Mouse (Mus musculus) heart, adult 18-20 months (tissue): ENCODE measurements at regions not wholly inside any gene's neighbourhood (a gene's known extent, or its start where the extent isn't known, plus 50 kb on each side); places are given as distances from the start of the nearest gene placed in this dataset.

ENCODE experiments used
- DNase-seq, 2 experiments: peaks; one replicate each; pipeline ENCODE4 v3.0.0; 2021 to 2022; ENCODE audit warnings: mixed read lengths in 1 of 2

DNA sequence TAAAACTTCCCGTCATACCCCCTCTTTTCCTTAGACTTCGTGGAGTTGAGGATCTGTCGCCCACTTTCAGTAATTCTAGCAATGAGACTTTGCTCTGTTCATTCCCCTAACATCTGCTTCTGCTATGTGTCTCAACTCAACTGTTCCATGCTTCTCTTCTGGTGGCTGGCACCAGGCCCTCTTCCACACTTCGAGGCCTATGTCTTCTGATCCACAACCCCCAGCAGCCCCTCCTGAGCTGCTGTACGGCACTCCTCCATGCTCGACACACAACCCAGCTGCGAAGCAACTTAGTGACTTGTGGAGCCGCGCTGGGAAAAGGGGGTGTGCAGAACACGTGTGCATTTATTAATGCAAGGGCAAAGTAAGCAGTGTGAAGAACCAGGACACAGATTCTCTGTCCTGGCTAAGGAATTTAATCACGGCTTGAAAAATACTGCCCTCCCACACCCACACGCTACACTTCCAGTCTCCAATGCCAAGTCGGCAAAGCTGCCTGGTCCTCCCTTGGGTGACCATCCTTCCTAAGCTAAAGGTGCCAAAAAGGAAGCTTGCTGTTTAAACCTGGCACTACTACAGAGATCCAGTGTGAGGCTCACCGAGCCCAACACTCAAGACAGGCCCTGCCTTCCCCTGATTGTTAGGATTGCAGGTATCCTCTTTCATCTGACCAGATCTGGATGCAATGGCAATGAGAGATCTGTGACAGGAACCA lies 220.8 kb upstream of the Cdh5 start:
- DNase-seq = peak; percentile 25 to 42

DNA sequence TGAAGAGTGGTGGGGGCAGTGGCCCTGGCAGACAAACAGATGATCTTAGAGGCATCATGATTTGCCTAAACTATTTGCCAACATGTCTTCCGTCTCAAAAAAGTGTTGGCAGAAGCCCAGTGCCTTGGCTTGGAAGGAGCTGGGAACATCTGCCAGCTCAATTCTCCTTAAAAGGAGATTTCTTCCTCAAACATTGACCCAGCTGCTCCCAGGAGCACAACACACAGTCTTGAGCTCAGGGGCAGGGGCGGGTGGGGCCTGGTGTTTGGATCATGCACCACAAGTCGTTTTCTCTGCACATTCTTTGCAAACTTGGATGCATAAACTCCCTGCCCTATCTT lies 220.3 kb upstream of the Cdh5 start:
- peak in 1 of 2 experiments; percentile 46 for DNase-seq

DNA sequence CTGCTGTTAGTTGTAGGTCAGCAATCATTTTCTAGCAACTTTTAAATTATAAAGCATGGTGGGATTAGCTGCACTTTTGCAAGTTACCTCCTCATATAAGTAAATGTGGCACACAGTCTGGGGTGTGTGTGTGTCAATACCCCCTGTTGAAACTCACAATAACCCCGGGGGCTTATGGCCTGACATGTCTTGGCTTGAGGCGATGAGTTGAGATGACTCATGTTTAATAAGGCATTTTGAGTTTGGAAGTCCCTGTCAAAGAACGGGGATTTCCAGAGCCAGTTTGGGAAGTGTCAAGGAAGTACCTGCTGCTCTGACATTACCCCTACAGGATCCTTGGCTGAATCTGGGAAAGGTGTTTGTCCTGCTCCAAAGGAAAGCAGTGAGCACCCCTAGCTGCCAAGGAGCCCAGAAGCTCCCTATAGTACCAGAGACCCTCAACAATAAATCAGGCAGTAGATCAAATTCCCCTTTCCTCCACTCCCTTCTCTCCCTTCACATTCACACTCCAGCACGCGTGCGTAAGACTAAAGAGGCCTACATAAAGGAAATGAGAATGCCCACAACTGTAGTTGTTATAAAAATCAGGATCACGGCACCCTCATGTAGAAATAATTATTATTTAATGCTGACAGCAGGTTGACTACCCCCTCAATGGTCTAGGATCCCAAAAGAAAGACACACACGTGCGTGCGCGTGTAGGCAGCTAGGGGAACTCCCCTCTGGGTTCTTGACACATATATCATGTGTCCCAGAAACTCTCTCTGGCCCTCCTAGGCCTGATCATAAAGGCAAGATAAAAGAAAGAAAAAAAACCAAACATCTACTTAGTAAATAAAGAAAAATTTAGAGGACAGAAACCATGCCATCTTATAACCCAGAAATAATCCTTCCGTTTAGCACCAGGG lies 216.3 kb upstream of the Cdh5 start:
- DNase-seq = no peak

DNA sequence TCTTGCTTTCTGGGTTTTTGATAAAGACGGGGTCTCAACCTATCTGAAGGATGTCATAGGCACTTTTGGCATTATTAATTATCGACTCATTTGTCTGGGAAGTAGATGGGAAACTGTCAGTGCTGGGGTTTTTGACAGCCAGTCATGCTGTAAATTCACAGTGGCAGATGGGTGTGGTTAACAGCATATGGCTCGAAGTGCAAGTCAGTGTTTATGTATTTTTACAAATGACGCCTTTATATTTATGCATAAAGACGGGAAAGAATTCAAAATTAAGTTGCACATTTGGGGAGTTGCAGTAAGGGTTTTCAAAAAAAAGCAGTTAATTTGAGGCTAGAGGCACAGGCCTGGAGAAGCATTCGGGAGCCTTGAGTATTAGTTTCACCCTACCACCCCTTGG lies 206.8 kb upstream of the Cdh5 start:
- no peak for DNase-seq

DNA sequence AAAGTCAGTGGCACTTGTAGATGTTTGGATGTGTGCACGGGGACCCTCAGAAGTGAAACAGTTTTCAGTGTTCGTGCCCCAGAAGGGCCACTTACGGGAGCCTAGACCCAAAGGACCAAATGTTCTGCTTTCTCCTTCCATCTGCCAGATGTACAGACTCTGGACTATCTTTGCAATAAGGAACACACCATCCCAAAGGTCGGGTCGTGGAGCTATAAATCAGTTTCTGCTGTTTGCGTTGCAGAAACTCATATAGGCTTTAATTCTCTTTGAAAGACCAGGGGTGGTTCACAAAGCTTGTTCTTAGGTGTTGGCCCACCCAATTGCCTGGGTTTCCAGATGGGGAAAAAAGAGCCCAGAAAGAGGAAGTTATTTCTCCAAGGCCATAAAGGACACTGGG lies 206.3 kb upstream of the Cdh5 start:
- DNase-seq = no peak

DNA sequence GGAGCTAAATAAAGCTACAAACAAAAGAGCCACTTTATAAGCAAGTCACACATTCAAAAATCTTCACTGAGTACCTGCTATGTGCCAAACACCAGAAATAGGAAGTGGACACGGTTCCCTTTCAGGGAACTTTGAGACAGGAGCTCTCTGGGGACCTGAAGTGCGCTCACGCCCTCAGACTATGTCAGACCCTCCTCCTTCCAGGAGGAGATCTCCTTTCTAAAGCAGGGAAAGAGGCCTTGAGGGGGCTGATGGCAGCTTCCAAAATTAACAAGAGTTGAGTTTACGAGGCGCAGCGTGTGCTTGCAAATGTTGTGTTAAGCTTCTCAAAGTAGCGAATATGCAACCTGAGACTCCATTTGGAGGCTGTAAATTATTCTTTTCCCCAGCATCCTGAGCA lies 204.0 kb upstream of the Cdh5 start:
- DNase-seq = no peak

DNA sequence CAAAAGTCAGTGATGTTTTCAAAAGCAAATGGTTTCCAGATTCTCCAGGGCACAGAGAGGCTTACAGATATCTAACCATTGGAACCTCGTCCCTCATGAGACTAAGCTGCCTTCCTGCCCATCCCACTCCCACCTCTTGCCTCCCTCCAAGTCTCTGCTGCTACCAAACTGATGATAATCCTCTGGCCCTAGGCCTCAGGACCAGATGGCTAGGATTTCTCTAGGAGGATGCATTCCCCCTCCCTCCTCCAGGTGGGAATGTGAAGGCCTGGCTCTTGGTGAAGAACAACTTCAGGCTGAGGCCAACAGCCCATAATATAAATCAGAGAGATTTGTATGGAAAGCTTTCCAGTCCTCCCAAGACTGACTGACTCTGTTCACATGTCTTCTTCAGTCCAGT lies 198.9 kb upstream of the Cdh5 start:
- DNase-seq = no peak

DNA sequence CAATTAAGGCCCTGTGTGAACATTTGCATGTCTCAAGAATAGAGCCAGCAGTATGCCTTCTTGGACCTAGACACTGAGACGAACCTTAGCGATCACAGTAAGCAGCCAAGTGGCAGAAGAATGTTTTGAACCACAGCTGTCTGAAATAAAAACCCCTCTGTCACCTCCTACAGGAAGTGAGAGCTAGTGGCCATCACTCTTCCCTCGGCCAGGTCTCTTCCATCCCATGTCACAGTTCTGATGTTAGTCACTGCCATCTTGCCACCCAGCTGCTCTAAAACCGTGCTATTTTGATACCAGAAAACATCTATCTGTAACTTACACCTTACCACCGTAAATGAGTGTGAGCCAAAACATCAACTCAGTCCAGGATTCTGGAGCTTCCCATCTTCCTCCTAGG lies 197.8 kb upstream of the Cdh5 start:
- no peak for DNase-seq

DNA sequence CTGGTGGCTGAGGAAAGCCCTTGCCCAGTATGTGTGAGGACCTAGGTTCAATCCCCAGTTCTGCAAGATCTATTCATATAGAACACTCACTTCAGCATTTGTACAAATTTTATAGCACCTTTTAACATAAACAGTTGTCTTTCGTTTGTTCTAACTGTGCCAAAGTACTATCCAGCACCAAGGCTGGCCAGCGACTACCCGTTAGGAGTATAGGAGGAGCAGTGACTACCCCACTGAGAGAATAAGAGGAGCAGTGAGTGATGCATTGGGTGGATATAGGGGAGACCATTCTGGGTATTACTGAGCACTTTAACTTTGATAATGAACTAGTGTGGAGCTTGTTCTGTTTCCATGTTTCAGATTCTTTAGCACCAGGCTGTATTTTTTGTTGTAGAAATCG lies 193.8 kb upstream of the Cdh5 start:
- DNase-seq = no peak

DNA sequence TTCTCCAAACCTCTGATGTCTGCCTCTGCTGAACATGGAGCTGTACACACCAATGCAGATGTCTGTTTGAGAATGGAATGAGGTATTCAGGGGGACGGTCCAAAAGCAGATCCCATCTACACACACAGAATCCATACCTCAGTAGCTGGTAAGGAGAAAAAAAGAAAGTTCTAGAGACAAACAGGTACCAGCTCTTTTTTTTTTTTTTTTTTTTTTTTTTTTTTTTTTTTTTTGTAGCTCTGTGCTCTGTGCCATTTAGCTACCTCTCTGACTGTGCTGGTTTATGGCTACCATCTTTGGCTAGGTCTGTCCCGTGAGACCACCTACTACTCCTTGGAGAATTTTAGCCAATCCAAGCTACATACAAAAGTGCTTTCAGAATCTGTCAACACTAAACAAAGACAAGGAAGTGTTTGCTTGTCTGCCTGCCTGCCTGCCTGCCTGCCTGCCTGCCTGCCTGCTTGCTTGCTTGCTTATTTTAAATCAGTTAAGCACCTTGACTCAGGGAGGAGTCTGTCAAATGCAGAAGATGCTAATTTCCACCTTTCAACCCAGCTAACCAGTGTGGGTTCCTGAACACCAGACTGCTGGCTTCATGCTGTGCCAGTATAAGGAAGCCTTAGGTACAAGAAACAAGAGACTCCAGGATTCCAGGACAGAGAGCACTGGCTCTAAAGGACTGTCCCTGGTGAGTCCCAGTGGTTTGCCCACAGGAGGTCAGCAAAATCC lies 190.0 kb upstream of the Cdh5 start:
- DNase-seq = no peak

DNA sequence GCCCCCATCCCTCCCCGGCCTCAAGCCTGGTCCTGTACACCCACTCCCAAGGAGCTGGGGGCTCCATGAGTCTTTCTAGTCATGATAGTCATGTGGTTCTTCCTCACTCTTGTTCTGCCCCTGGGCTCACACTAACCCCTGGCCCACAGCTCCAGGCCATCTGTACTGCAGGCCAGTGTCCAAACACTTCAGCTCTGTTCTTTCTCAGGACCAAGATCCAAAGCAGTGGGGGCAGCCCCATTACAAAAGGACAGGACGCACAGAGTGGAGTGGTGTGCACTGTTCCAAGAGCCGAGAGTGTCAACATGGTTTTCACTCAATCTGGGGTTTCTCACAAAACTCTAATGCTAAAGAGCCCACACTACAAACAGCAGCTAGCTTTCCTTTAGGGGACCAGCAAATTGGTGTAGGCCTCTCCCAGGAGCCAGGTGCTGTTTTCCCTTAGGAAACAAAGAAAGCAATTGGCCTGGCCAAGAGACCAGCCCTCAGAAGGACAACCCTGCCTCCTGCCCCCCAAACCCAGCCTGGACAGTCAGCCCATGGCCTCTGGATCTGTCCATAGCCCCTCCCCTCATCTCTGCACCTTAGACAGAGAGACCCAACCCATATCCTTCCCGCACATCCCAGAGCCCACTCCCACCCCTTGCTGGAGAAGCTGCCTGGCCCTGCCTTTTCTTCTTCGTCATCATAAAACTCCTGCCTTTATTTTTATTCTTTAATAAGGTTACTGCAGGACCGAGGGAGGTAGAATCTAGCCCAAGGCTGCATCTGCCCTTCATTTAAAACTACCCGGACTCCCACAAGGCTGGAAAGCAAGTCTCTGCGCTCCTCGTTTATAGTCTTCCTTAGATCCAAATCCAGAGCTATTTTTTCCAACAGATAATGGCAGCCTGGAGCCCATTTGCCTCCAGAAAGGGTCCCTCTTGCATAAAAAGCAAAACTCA lies 188.2 kb upstream of the Cdh5 start:
- peak; percentile 67 to 81 for DNase-seq

DNA sequence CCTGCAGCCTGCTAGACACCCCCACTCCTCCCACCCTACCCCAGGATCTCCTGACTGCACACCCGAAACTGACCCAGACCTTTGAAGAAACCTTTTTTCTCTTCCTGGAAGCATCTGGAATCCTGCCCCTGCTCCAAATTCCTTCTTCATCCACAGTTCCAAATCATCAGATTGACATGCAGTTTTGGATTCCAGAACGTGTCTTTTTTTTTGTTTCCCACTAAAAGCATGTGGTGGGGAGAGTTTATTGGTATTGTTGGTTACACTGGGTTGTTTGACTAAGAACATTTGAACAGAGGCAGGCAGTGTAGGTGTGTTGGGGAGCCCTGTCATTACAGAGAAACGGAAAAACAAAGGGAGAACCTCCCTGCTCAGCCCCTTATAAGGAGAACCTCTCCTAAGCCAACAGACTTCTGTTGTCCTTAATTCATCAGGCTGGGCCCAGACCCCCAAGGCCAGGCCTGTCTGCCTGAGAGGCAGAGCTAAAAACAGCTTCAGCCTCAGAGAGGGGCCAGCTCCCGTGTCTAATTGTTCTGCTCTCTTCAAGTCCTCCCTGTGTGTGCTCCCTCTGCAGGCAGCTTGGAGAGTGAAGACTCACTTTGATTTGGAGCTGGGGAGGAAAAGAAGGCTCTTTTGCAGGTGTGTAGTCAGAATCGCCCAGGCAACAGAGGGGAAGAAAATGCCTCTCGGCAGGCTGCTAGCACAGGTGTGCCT lies 187.3 kb upstream of the Cdh5 start:
- DNase-seq = peak; percentile 26 to 45

DNA sequence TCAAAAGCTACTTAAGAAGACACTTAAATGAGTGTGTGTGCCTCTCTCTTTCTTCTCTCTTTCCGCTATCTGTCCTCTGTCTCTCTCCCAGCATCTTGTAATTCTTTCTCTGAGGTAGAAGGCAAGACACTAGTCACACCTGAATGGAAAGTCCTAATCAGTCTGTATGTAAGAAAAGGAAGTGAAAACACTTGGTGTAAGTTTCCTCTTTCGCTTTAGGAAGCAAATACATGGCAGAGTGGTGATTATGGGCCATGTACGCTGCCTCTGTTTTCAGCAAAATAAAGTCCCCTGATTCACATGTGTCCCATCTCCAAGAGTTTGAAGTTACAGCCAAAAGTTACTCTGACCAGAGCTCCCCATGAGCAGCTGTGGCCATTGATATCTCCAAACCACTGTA lies 182.1 kb upstream of the Cdh5 start:
- no peak for DNase-seq

DNA sequence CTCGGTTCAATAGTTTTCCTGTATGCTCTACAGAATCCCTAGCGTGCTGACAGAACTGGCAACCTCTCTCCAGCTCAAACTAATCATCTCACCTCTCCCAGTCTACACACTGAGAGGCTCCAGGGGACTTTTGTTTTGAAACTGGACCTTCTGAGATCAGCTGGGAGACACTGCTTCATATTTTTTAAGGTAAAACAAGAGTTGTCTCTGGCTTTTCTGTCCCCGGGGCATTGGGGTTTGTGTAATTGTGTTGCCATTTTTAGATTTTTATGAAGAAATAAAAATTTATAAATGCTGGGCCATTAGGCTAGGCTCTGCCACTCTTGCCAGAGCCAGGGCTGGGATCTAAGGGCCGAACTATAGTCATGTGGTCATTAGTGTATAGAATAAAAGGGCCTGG lies 179.8 kb upstream of the Cdh5 start:
- peak; percentile 28 to 53 for DNase-seq

DNA sequence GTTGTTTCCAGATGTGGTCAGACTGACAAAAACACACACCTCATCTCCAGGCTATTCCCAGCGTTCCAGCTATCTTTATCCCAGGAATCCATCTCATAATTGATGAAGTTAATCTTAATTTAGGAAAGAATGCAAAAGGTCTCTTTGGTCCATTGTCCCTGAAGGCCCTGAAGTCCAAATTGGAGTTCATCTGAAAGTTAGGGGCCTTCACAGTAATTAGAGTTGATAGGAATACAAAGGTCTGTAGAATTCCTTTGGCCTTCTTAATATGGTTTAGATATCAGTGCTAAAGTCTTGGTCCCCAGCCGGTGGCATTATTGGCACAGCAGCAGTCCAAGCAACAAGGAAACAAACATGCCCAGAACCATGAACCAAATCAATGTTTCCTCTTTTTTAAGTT lies 178.7 kb upstream of the Cdh5 start:
- no peak for DNase-seq

DNA sequence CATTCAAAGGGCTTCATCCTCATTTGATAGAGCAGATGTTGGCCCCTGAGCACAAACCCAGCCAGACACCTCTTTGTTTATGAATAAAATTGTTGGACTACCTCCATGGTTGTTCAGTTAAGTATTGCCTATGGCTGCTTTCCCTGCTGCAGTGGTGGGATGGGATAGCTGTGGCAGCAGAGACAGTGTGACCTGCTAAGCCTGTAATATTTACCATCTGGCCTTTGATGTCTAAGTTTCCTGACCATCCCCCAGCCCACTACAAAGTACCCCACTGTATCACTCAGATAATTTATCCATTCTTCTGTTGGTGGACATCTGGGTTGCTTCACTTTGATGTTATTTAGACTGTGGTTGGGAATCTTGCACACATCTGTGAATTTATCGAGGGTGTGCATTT lies 168.7 kb upstream of the Cdh5 start:
- DNase-seq = no peak

DNA sequence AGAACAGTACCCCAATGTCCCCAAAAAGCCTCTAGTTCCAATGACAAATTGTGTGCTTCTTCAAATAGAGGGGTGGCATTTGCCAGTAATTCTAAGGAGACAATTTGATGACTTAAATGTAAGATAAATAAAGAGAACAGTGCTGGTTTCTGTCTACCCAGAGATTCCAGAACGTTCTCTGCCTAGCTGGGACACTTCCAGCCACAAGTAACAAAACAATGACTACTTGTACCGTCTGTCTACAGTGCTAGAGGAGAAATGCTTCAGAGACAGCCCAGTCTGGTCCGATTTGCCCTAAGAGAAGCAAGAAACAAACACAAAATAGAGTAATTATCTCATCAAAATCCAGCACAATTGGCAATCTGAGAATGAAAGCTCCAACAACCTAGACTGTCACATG lies 164.9 kb upstream of the Cdh5 start:
- DNase-seq = no peak

DNA sequence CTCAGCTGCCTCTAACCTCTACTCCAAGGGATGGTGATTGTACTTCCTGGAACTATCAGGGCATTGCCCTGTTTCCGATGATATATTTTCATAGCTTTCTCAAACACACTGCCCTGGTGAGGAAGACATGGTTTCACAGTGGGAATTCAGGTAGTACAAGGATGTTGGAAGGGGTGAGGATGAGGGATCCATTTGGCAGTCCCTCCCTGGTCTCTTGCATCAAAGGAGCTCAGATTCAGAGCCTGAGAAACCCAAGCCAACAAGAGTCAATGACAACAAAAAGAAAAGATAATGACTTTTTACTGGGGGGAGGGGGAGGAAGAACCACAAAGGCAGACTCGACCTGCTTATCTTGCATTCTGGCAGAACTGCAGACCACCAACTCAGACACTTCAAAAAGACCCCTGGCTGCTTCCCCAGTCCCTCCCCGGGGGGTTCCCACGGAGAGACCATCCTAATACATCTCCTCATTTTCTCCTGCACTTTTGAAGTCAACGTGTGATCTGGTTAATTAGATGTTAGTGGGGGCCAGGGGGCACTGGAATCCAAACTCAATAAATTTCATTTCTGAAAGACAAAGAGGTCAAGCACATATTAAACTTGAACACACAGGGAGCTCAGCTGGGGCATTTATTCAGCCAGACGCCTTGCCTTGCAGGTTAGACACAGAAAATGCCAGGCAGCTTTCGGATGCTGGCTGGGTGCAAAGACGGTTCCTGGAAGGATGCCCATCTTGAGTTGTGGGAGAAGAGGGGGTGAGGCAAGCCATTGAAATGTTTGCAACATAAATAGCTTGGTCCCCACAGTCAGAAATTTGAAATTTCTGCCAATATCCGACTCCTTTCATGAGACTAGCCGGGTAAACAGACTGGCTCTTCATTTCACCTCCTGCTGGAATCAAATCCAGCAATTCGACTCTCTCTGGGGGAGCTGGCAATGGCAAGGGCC lies 162.9 kb upstream of the Cdh5 start:
- DNase-seq = no peak

DNA sequence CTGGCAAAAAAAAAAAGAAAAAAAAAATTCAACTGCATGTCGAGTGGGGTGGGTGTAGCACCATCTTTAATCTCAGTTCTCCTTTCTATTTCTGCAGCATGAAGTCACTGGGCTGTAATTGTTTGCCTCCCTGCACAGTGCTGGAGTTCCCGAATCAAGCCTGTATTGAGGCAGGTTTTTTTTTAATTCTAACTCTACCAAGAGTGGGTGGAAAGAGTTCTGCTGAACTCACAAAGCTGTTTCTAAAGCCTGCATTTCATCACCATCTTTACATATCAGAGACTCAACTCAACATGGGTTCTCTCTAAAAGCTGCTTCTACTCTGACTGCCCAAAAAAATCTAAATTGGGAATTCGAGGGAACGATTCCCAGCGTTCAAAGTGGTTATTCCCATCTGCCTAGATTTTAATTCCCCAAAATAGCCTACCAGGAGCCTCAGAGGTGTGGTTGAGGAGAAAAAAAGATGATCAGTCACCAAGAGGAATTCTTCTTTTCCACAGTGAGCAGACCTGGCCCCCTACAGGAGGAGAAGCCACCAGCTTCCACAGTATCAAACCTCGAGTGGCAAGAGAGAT lies 160.4 kb upstream of the Cdh5 start:
- peak in 1 of 2 experiments; percentile 29 for DNase-seq

DNA sequence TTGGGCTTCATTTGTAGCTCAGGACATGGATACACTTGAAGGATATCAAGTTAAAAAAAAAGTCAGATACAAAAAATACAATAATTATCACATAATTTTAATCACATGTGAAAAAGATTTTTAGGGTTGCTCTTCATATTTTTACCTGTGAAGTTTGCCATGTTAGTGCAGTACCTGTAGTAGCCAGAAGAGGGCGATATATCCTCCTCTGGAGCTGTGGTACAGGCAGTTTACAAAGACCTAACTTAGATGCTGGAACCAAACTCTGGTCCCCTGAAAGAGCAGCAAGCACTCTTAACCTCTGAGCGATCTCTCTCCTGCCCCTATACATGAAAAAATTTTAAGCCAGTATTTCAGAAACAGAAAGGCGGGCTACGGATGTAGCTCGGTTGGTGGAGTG lies 153.0 kb upstream of the Cdh5 start:
- no peak for DNase-seq
